Mouse (Mus musculus) embryonic facial prominence, embryonic 10.5 days (tissue): ENCODE measurements around the gene Ndufv3. TPM values are rescaled to one million over a fixed set of nuclear protein-coding genes. Genes with fewer than 3 reads are reported as not detected.
A peak's percentile ranks its signal among the peaks of the same experiment; 100 is the strongest.

ENCODE experiments used
- DNase-seq: peaks from one replicate; pipeline ENCODE4 v3.0.0-alpha.2; 2017; ENCODE audit warnings: low spot score
- H3K27ac ChIP-seq: fragments of 300-500 bp; sonication (generic); replicated peaks from 2 replicates; pipeline ENCODE4 v1.5.1; 2016; ENCODE audit warnings: mild to moderate bottlenecking
- H3K27me3 ChIP-seq: fragments of 300-500 bp; sonication (generic); replicated peaks from 2 replicates; pipeline ENCODE4 v1.6.1; 2016; ENCODE audit warnings: low read depth, mild to moderate bottlenecking; ENCODE audit not compliant: poor library complexity, severe bottlenecking
- H3K36me3 ChIP-seq: fragments of 300-500 bp; sonication (generic); replicated peaks from 2 replicates; pipeline ENCODE4 v1.6.1; 2016; ENCODE audit warnings: mild to moderate bottlenecking, moderate library complexity
- H3K4me1 ChIP-seq: fragments of 300-500 bp; sonication (generic); 2 replicates; pipeline ENCODE4 v1.6.1; 2016
- H3K4me3 ChIP-seq: fragments of 300-500 bp; sonication (generic); 2 replicates; pipeline ENCODE4 v1.5.1; 2016; ENCODE audit warnings: mild to moderate bottlenecking, moderate library complexity
- H3K9me3 ChIP-seq: fragments of 300-500 bp; sonication (generic); 2 replicates; pipeline ENCODE4 v1.6.1; 2016; ENCODE audit warnings: mild to moderate bottlenecking
- WGBS: fragments of 180-500 bp; shearing (Covaris S2); methylation state at CpG from one replicate; pipeline ENCODE4 v1.1.7; 2016; 5-methylcytosine and 5-hydroxymethylcytosine counted together
- polyA plus RNA-seq: library from polyadenylated mRNA; unstranded; fragments of >200 nt; fragmentation: Nextera tagmentation; extraction: Ambion mirVana; gene quantifications from 2 replicates; pipeline ENCODE4 v1.2.1, GENCODE M21; 2016

Gene Ndufv3
- polyA plus RNA-seq, 1 experiment from 2014 or later: 242 TPM

DNA sequence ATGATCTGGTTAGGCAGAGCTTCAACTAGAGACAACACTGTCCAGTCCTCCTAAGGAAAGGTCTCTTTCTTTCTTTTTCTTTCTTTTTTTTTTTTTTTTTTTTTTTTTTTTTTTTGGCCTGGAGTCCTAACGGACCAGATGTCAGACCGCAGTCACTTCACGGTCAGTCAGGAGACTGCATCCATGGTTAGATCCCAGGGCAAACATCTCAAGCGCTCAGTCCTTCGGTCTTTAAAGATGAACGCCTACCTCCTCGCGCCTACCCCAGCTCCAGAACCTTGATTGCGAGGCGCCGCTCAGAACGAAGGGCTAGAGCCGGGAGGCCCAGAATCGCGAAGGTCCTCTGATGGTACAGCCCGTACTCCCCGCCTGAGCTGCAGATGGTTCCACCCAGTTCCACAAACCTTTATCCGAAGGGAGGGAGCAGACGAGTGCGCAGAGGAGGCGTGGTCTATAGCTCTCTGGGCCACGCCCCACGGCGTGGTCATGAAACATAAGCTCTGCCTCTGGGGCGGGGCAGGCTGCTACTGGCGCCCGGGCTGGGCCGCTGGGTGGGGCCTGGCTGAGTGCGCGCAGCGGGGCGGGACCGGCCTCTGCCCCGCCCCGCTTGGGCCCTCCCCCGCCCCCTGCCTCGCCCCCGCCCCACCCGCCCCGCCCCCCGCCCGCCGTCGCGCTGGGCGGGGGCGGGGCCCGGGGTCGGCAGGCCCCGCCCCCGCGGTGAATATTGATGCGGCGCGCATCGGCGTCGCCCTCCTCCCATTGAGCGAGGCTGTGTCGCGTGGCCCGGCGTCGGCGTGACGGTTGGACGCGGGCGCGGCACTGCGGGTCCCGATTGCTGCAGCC is 44.3 kb downstream of the Ndufv3 start, which contains the start of gene Pknox1:
TSS of gene Pknox1 (plus strand) at position 720 of the 843 bp plus-strand sequence.
- Histone ChIP-seq H3K4me1 (peaks cover 37% of the 10 kb centered on the region), H3K27me3 (no peaks in the 10 kb centered on the region), H3K27ac (peak within 1 kb of the TSS; percentile 96), H3K9me3 (no peaks in the 10 kb centered on the region), H3K4me3 (peak within 1 kb of the TSS; percentile 85), H3K36me3 (peaks cover 11% of the 10 kb centered on the region; the same call in 1 of the 2 replicates)
- under 1% methylated on average over 72 of the region's 72 CpGs for WGBS
- DNase-seq: peak; percentile 99

DNA sequence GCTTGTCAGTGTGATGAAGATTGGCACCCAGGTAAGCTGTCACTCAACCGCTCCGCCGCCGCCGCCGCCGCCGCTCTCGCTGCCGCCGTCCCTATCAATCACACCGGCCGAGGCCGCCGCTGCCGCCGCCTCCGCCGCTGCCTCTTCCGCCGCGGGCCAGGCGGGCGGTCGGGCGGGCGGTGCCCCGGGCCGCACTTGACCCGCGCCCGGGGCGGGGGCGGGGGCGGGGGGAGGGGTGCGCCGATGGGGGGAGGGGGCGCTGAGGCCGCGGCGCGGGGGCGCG is 44.9 kb downstream of the Ndufv3 start:
- WGBS: under 1% methylated on average over 34 of the region's 44 CpGs
- Histone ChIP-seq H3K4me3 (peak overlapping the region; percentile 85), H3K27me3 (no peaks in the 10 kb centered on the region), H3K36me3 (peaks cover 11% of the 10 kb centered on the region; the same call in 1 of the 2 replicates), H3K27ac (peak overlapping the region; percentile 96), H3K4me1 (peaks cover 37% of the 10 kb centered on the region), H3K9me3 (no peaks in the 10 kb centered on the region)
- DNase-seq: no peak

DNA sequence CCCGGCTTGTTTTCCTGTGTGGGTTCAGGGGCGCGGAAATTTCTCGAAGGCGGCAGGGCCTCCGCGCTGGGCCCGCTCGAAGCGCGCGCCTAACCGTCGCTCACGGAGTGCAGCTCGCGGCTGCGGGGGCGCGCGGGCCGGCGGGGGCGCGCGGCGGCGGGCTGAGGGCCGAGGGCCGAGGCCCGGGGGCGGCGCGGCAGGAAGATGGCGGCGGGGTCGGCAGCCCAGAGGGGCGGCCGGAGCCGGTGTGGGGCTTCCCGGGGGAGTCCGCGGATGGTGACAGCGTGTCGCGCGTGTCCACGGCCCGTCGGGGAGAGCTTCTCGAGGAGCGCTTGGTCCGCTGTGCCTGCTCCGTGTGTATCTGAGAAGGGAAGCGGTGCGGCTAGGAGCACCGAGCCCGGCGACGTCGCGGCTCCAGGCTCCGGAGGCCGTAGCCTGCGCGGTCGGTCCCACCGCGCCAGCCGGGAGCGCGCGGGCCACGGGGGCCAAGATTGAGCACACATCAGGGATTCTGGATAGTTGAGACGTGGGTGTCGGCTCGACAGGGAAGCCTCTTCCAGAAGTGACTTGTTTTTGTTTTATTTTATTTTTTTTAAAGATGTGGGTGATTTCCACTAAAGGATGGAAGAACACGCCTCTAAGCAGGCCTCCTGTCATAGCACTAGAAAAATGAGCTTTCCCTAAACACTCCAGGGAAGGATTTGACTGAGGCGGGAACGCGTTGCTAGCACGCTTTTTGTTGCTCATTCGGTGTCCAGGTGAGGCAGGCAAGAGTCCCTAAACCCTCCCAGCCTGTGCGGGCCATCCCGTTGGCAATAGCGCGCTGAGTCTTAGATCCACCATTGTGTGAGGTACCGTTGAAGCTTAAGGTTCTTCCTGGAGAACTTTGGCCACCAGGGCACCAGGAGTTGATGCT is 45.5 kb downstream of the Ndufv3 start:
- under 1% methylated on average over 88 of the region's 88 CpGs for WGBS
- Histone ChIP-seq H3K27me3 (no peaks in the 10 kb centered on the region), H3K4me1 (peaks cover 37% of the 10 kb centered on the region)

DNA sequence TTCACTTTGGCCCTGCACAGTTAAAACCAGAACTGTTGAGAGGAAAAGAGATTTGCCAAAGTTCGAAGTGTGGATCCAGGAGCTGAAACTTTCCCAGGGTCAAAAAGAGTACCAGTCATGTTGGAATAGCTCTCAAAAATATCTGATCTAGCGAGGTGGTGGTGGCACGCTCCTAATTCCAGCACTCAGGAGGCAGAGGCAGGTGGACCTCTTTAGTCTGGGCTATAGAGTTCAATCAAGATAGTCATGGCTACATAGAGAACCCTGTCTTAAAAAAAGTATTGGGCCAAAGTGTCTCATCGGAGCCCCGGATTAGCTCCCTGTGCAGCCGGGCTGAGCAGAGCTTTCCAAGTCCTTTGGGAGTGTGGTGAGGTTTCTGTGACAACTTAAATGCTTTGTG is 46.4 kb downstream of the Ndufv3 start:
- Histone ChIP-seq H3K36me3 (peaks cover 11% of the 10 kb centered on the region; the same call in 1 of the 2 replicates), H3K27me3 (no peaks in the 10 kb centered on the region), H3K4me3 (peak overlapping the region; percentile 85), H3K4me1 (peaks cover 37% of the 10 kb centered on the region), H3K9me3 (no peaks in the 10 kb centered on the region), H3K27ac (peak overlapping the region; percentile 96)
- whole genome bisulfite sequencing: 71% methylated on average over 6 of the region's 6 CpGs
- DNase-seq: no peak

More for the DNA sequence above, 45.5 kb downstream of the Ndufv3 start:
- Histone ChIP-seq H3K9me3 (no peaks in the 10 kb centered on the region), H3K4me3 (peak overlapping the region; percentile 85), H3K36me3 (peaks cover 11% of the 10 kb centered on the region; the same call in 1 of the 2 replicates), H3K27ac (peak overlapping the region; percentile 96)
- peak; percentile 62 for DNase-seq

DNA sequence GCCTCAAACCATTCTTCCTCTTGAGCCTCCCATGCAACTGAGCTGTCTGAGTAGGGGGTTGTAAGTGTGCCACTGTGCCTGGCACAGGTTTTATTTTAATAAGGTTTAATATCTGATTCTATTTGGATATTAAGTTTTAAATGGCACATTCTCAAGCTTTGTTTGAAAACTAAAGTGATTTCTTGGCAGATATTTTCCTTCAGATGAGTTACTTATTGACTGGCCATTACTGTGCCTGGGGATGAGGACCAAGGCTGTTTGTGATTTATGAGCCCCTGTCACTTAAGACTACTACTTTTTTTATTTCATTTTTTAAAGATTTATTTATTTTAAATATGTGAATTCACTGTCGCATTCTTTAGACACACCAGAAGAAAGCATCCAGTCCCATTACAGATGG is 49.8 kb downstream of the Ndufv3 start:
- Histone ChIP-seq H3K4me1 (peaks cover 29% of the 10 kb centered on the region), H3K27ac (no peak overlapping the region), H3K4me3 (no peak overlapping the region), H3K27me3 (no peaks in the 10 kb centered on the region), H3K36me3 (peaks cover 11% of the 10 kb centered on the region; the same call in 1 of the 2 replicates), H3K9me3 (no peaks in the 10 kb centered on the region)
- DNase-seq: no peak
- 91% methylated on average over 1 of the region's 1 CpGs for WGBS

DNA sequence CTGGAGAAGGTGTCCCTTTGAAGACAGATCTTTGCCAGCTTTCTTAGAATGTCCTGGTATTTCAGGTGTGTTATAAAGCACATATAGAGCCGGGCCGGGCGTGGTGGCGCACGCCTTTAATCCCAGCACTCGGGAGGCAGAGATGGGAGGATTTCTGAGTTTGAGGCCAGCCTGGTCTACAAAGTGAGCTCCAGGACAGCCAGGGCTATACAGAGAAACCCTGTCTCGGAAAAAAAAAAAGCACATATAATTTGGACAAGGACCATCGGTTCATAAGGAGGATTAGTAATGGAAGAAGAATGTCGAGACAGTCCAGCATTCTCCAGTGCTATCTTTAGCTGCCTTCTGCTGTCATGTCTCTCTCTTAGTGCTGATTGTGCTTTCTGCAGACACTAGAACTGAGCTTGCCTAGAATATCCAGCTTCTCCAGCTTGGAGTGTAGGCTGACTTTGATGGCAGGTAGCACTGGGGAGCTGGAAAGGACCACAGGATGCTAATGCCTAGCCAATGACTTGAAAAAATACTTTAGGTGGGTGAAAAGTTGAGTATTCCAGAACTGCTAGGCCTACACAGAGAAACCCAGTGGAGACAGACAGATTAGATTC is 50.5 kb downstream of the Ndufv3 start:
- Histone ChIP-seq H3K36me3 (peaks cover 11% of the 10 kb centered on the region; the same call in 1 of the 2 replicates), H3K27me3 (no peaks in the 10 kb centered on the region), H3K27ac (no peak overlapping the region), H3K4me1 (peaks cover 29% of the 10 kb centered on the region), H3K4me3 (no peak overlapping the region), H3K9me3 (no peaks in the 10 kb centered on the region)
- 91% methylated on average over 9 of the region's 9 CpGs for WGBS
- peak; percentile 29 for DNase-seq

DNA sequence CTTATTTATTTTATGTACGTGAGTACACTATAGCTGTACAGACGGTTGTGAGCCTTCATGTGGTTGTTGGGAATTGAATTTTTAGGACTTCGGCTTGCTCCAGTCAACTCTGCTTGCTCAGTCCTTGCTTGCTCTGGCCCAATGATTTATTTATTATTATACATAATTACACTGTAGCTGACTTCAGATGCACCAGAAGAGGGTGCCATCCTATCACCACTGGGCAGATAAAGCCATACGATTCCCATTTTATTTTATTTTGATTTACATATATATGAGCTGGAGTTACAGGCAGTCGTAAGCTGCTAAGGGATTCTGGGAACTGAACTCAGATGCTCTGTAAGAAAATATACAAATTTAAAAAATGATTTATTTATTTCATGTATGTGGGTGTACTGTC is 51.8 kb downstream of the Ndufv3 start:
- WGBS: 93% methylated on average over 5 of the region's 5 CpGs
- Histone ChIP-seq H3K9me3 (no peaks in the 10 kb centered on the region), H3K36me3 (peaks cover 11% of the 10 kb centered on the region; the same call in 1 of the 2 replicates), H3K27ac (no peak overlapping the region), H3K27me3 (no peaks in the 10 kb centered on the region), H3K4me3 (no peak overlapping the region), H3K4me1 (peaks cover 18% of the 10 kb centered on the region)
- no peak for DNase-seq

DNA sequence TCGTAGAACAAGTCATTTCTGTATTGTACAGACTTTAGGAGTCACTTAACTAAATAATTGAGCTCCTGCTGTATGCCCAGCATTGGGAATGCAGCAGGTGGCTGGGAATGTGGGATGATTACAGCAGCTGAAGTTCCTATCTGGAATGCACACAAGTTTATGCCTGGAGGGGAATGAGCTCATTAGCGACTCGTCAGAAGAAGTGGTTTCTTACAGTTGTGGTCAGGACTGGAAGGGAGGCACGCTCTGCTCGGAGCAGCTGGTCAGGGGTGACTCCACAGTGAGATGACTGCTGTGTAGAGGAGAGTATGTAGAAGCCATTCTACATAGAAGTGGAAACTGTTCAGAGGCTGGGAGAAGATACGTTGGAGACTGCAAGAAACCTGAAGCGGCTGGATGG is 54.7 kb downstream of the Ndufv3 start:
- DNase-seq: no peak
- 78% methylated on average over 7 of the region's 7 CpGs for WGBS
- no peaks in the 10 kb centered on the region for H3K27me3 ChIP-seq
- H3K9me3 ChIP-seq: no peaks in the 10 kb centered on the region
- H3K4me3 ChIP-seq: no peak overlapping the region
- no peak overlapping the region for H3K27ac ChIP-seq
- no peaks in the 10 kb centered on the region; the same call in 1 of the 2 replicates for H3K36me3 ChIP-seq
- H3K4me1 ChIP-seq: no peaks in the 10 kb centered on the region

DNA sequence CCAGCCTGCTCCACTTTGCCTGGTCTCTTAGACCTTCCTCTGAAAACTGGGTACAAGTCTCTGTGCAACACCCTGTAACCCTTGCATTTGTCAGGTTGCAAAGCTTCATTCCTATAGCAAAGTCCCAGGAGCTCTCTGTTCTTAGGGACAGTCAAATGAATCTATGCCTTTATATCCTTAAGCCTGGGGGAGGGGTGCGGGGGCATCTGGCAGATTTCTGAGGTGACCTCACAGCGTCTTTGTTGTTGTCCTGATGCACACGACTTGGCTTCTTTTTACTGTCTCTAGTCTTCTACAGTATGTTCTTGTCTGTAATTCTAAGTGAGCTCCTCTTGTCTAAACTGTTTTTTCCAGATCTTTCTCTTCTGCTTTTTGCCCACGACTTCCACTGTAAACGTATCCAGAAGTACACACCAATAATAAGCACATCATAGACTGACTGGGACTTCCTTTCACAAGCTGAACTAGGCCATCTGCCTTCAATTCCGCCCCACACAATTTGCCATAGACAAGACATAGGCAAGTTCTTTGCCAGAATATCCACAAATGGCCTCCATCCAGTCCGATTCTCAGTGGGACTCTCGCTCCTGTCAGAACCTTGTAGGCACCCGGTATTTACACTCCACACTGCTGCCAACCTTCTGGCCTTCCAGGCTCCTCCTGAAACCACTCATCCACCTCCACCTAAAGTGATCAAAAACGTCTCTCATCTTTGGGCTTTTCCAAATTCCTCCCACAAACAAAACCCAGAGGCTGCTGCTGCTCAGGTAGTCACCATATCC is 56.7 kb downstream of the Ndufv3 start:
- DNase-seq: no peak
- H3K9me3 ChIP-seq: no peaks in the 10 kb centered on the region
- no peak overlapping the region for H3K4me3 ChIP-seq
- H3K27ac ChIP-seq: no peak overlapping the region
- WGBS: 88% methylated on average over 10 of the region's 10 CpGs
- H3K27me3 ChIP-seq: no peaks in the 10 kb centered on the region
- peaks cover 12% of the 10 kb centered on the region; the same call in 1 of the 2 replicates for H3K4me1 ChIP-seq
- H3K36me3 ChIP-seq: no peaks in the 10 kb centered on the region; the same call in 1 of the 2 replicates

DNA sequence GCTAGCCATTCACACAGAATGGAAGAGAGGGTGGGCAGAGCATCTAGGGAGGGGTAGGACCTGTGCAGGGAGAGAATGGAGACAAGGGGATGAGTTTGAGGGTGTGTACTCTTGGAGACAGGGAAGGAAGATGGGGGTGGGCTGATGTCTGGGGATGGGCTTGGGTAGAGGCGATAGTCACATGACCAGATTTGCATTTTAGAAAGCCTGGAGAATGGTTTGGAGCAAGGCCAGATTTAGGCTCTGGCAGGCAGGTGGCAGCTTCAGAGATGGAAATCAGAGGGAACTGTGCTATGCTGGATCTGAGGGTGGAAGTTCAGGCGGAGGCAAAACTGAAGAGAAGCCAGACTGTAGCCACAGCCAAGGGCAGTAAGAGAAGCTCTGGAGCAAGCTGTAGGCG is 60.4 kb downstream of the Ndufv3 start:
- peaks cover 23% of the 10 kb centered on the region; the same call in 1 of the 2 replicates for H3K4me1 ChIP-seq
- H3K27ac ChIP-seq: no peak overlapping the region
- no peak for DNase-seq
- H3K9me3 ChIP-seq: no peaks in the 10 kb centered on the region
- no peaks in the 10 kb centered on the region for H3K27me3 ChIP-seq
- no peak overlapping the region for H3K4me3 ChIP-seq
- 64% methylated on average over 3 of the region's 3 CpGs for WGBS
- peaks cover 8% of the 10 kb centered on the region for H3K36me3 ChIP-seq
